Mouse (Mus musculus): ENCODE measurements around the gene Zfp622.

- no peak for TF ChIP-seq POLR2A (IDR thresholded peaks at IDR 0.05; ENCODE audit: insufficient read depth, low read depth, low read length)
- TF ChIP-seq CTCF (IDR thresholded peaks at IDR 0.05; ENCODE audit: insufficient read depth, low read depth, low read length), result no peak
These were observed 36.8 kb upstream of the Zfp622 start for GRCm38 (mm10) chr15:25947383-25947782.
